In genomic region chr6:105940591-105940990, GRCm38 (mm10) we compare ENCODE assay signal across 16 mouse cellular contexts.
DNase-seq lines count a peak whose midpoint lies in the region; ATAC-seq lines count a peak whose summit lies in the region.
"Had no signal": no experiment of that assay in that cellular context is flagged by ENCODE, and none has a peak within 500 bp of the region (broad histone marks: within the 10 kb centered on the region; RNA-seq: fewer than 3 reads in every experiment).

No protein-coding gene starts in this region.

- DNase-seq in forebrain, embryonic 11.5 days (ENCODE audit: low spot score) = no peak
- peak; percentile 6 to 17 for DNase-seq in left cerebral cortex, adult 18-20 months (ENCODE audit: low spot score in 2 of 2)
- DNase-seq in left cerebral cortex, postnatal 10 days (ENCODE audit: extremely low spot score in 1 of 2, low spot score in 2 of 2) = no peak
- peak; percentile 31 for DNase-seq in cerebellum, adult 9-11 months
- peak; percentile 87 for DNase-seq in telencephalon, adult 2 months (ENCODE audit: low read depth, low spot score)
- DNase-seq in adrenal gland, postnatal 36 days = no peak
- DNase-seq: B cell, adult 2 months; embryo, embryonic 11 days; lung, postnatal 14 days; thymus, postnatal 25 days had no signal

- H3K9ac ChIP-seq in forebrain, embryonic 16.5 days (replicated peaks; ENCODE audit: low read depth, low read length) = no peak overlapping the region
- no peak overlapping the region for H3K9ac ChIP-seq in forebrain, embryonic 11.5 days (ENCODE audit: low read length)
- H3K9ac ChIP-seq: intestine, embryonic 15.5 days; kidney, embryonic 15.5 days; limb, embryonic 13.5 days; liver, embryonic 15.5 days had no signal

- no peaks in the 10 kb centered on the region for H3K27me3 ChIP-seq in forebrain, embryonic 16.5 days (replicated peaks; ENCODE audit: control insufficient read depth, insufficient read depth, low read length)
- H3K27me3 ChIP-seq in forebrain, embryonic 11.5 days (ENCODE audit: control insufficient read depth, insufficient read depth, low read length) = no peaks in the 10 kb centered on the region
- H3K27me3 ChIP-seq: intestine, embryonic 15.5 days; kidney, embryonic 15.5 days; limb, embryonic 13.5 days; liver, embryonic 15.5 days had no signal

- intact Hi-C loops in left cerebral cortex, postnatal 10 days (cut with DNase I) = no loop called here

- H3K4me3 ChIP-seq in forebrain, embryonic 16.5 days (replicated peaks; ENCODE audit: low read length) = no peak overlapping the region
- no peak overlapping the region for H3K4me3 ChIP-seq in forebrain, embryonic 11.5 days (ENCODE audit: low read depth, low read length)
- H3K4me3 ChIP-seq: intestine, embryonic 15.5 days; kidney, embryonic 15.5 days; limb, embryonic 13.5 days; liver, embryonic 15.5 days had no signal

- ATAC-seq in forebrain, embryonic 16.5 days = peak; percentile 66
- ATAC-seq in forebrain, embryonic 11.5 days (replicated peaks; ENCODE audit: low FRiP score) = no peak
- ATAC-seq: intestine, embryonic 15.5 days had no signal

- no peak overlapping the region for H3K27ac ChIP-seq in forebrain, embryonic 16.5 days (ENCODE audit: low read length)
- H3K27ac ChIP-seq in forebrain, embryonic 11.5 days (ENCODE audit: low read depth, low read length) = no peak overlapping the region
- H3K27ac ChIP-seq: intestine, embryonic 15.5 days; kidney, embryonic 15.5 days; limb, embryonic 13.5 days; liver, embryonic 15.5 days; stomach, postnatal 0 days had no signal

- no peaks in the 10 kb centered on the region for H3K9me3 ChIP-seq in forebrain, embryonic 16.5 days (ENCODE audit: control insufficient read depth, low read length)
- no peaks in the 10 kb centered on the region for H3K9me3 ChIP-seq in forebrain, embryonic 11.5 days (ENCODE audit: control insufficient read depth, low read length)
- H3K9me3 ChIP-seq: intestine, embryonic 15.5 days; kidney, embryonic 15.5 days; limb, embryonic 13.5 days; liver, embryonic 15.5 days had no signal

- no peak overlapping the region for H3K4me2 ChIP-seq in forebrain, embryonic 16.5 days (ENCODE audit: low read length)
- H3K4me2 ChIP-seq in forebrain, embryonic 11.5 days (ENCODE audit: low read depth, low read length, severe bottlenecking) = no peak overlapping the region
- H3K4me2 ChIP-seq: intestine, embryonic 15.5 days; kidney, embryonic 15.5 days; limb, embryonic 13.5 days; liver, embryonic 15.5 days had no signal

- no peaks in the 10 kb centered on the region for H3K4me1 ChIP-seq in forebrain, embryonic 16.5 days (replicated peaks; ENCODE audit: control insufficient read depth, insufficient read depth, low read length)
- no peaks in the 10 kb centered on the region for H3K4me1 ChIP-seq in forebrain, embryonic 11.5 days (replicated peaks; ENCODE audit: control insufficient read depth, insufficient read depth, low read length)
- H3K4me1 ChIP-seq: intestine, embryonic 15.5 days; kidney, embryonic 15.5 days; limb, embryonic 13.5 days; liver, embryonic 15.5 days had no signal

- no peaks in the 10 kb centered on the region for H3K36me3 ChIP-seq in forebrain, embryonic 16.5 days (ENCODE audit: control insufficient read depth, insufficient read depth)
- no peaks in the 10 kb centered on the region for H3K36me3 ChIP-seq in forebrain, embryonic 11.5 days (ENCODE audit: control insufficient read depth, insufficient read depth, low read length)
- H3K36me3 ChIP-seq: intestine, embryonic 15.5 days; kidney, embryonic 15.5 days; limb, embryonic 13.5 days; liver, embryonic 15.5 days had no signal

Comparison
In these comparisons a context has a peak if more than half of its experiments do, and no peak if none do; other contexts are left out.
1. DNase-seq: peak in left cerebral cortex, adult 18-20 months (2 of 2), cerebellum, adult 9-11 months (single experiment) and telencephalon, adult 2 months (single experiment); none in forebrain, embryonic 11.5 days (single experiment), left cerebral cortex, postnatal 10 days (0 of 2) and adrenal gland, postnatal 36 days (0 of 2).